Mouse (Mus musculus): ENCODE results near the gene Acad10. TPM values are rescaled to one million over a fixed set of nuclear protein-coding genes. Genes with fewer than 3 reads are reported as not detected.
"Not testable (repeated sequence)": the region's sequence is repeated elsewhere in the genome, so short reads cannot be mapped to it uniquely, and the experiment has no call there.

The Acad10 gene
- polyA plus RNA-seq, 1 experiment from 2014 or later = 1.7 TPM

GRCm38 (mm10) chr5:121631106-121631647, 29.1 kb downstream of the Acad10 start:
- not testable (repeated sequence) for H3K4me3 ChIP-seq (ENCODE audit: inconsistent target); H3K27ac ChIP-seq; H3K79me2 ChIP-seq (ENCODE audit: inconsistent target); H3K36me3 ChIP-seq (ENCODE audit: inconsistent target)
- 60% methylated on average over 1 of the region's 9 CpGs for WGBS (ENCODE audit: missing documents)

- Histone ChIP-seq H3K4me3 (ENCODE audit: inconsistent target) (no peak overlapping the region), H3K36me3 (ENCODE audit: inconsistent target) (no peaks in the 10 kb centered on the region), H3K79me2 (ENCODE audit: inconsistent target) (no peaks in the 10 kb centered on the region), H3K27ac (no peak overlapping the region)
- 0% methylated on average over 1 of the region's 1 CpGs for WGBS (ENCODE audit: missing documents)
These were observed 32.4 kb downstream of the Acad10 start for GRCm38 (mm10) chr5:121627871-121628270.

- H3K4me3 ChIP-seq (ENCODE audit: inconsistent target) = no peak overlapping the region
- no peaks in the 10 kb centered on the region for H3K36me3 ChIP-seq (ENCODE audit: inconsistent target)
- 87% methylated on average over 3 of the region's 3 CpGs for WGBS (ENCODE audit: missing documents)
- H3K27ac ChIP-seq = no peak overlapping the region
- H3K79me2 ChIP-seq (ENCODE audit: inconsistent target) = peaks cover 8% of the 10 kb centered on the region; the same call in 1 of the 2 replicates
These were observed 37.1 kb downstream of the Acad10 start for GRCm38 (mm10) chr5:121623241-121623640.

GRCm38 (mm10) chr5:121621102-121621501, 39.2 kb downstream of the Acad10 start:
- Histone ChIP-seq H3K27ac (no peak overlapping the region), H3K4me3 (ENCODE audit: inconsistent target) (no peak overlapping the region), H3K79me2 (ENCODE audit: inconsistent target) (peaks cover 8% of the 10 kb centered on the region; the same call in 1 of the 2 replicates), H3K36me3 (ENCODE audit: inconsistent target) (no peaks in the 10 kb centered on the region)
- 95% methylated on average over 5 of the region's 5 CpGs for WGBS (ENCODE audit: missing documents)

GRCm38 (mm10) chr5:121618592-121619513, 41.5 kb downstream of the Acad10 start, which contains the start of gene Acad12:
Acad12 (minus strand) TSS chr5:121618938.
- Histone ChIP-seq H3K36me3 (ENCODE audit: inconsistent target) (no peaks in the 10 kb centered on the region), H3K79me2 (ENCODE audit: inconsistent target) (peaks cover 8% of the 10 kb centered on the region; the same call in 1 of the 2 replicates), H3K27ac (peak within 1 kb of the TSS; percentile 48), H3K4me3 (ENCODE audit: inconsistent target) (peak within 1 kb of the TSS; percentile 93)
- under 1% methylated on average over 40 of the region's 58 CpGs for WGBS (ENCODE audit: missing documents)

- H3K4me3 ChIP-seq (ENCODE audit: inconsistent target); H3K36me3 ChIP-seq (ENCODE audit: inconsistent target); H3K79me2 ChIP-seq (ENCODE audit: inconsistent target); H3K27ac ChIP-seq: not testable (repeated sequence)
- 28% methylated on average over 3 of the region's 3 CpGs for WGBS (ENCODE audit: missing documents)
These were observed 45.4 kb downstream of the Acad10 start for GRCm38 (mm10) chr5:121614921-121615320.

- no peaks in the 10 kb centered on the region for H3K79me2 ChIP-seq (ENCODE audit: inconsistent target)
- no peak overlapping the region for H3K4me3 ChIP-seq (ENCODE audit: inconsistent target)
- H3K36me3 ChIP-seq (ENCODE audit: inconsistent target) = no peaks in the 10 kb centered on the region
- 94% methylated on average over 6 of the region's 6 CpGs for WGBS (ENCODE audit: missing documents)
- no peak overlapping the region for H3K27ac ChIP-seq
These were observed 48.3 kb downstream of the Acad10 start for GRCm38 (mm10) chr5:121612036-121612435.

GRCm38 (mm10) chr5:121609556-121610135, 50.7 kb downstream of the Acad10 start:
- WGBS (ENCODE audit: missing documents) = 100% methylated on average over 1 of the region's 8 CpGs
- H3K36me3 ChIP-seq (ENCODE audit: inconsistent target); H3K79me2 ChIP-seq (ENCODE audit: inconsistent target); H3K4me3 ChIP-seq (ENCODE audit: inconsistent target); H3K27ac ChIP-seq: not testable (repeated sequence)

- Histone ChIP-seq H3K36me3 (ENCODE audit: inconsistent target) (no peaks in the 10 kb centered on the region), H3K4me3 (ENCODE audit: inconsistent target) (no peak overlapping the region), H3K79me2 (ENCODE audit: inconsistent target) (no peaks in the 10 kb centered on the region), H3K27ac (no peak overlapping the region)
- 0% methylated on average over 2 of the region's 2 CpGs for WGBS (ENCODE audit: missing documents)
These were observed 54.2 kb downstream of the Acad10 start for GRCm38 (mm10) chr5:121606151-121606550.

GRCm38 (mm10) chr5:121603815-121604214, 56.5 kb downstream of the Acad10 start:
- not testable (repeated sequence) for H3K79me2 ChIP-seq (ENCODE audit: inconsistent target); H3K4me3 ChIP-seq (ENCODE audit: inconsistent target); H3K36me3 ChIP-seq (ENCODE audit: inconsistent target); H3K27ac ChIP-seq
- WGBS (ENCODE audit: missing documents) = no CpG with 5 or more reads among the region's 1 CpGs

GRCm38 (mm10) chr5:121601547-121602299, 58.6 kb downstream of the Acad10 start:
- Histone ChIP-seq H3K27ac (peak overlapping the region; percentile 37), H3K79me2 (ENCODE audit: inconsistent target) (no peaks in the 10 kb centered on the region), H3K4me3 (ENCODE audit: inconsistent target) (peak overlapping the region; percentile 9; the same call in 1 of the 2 replicates), H3K36me3 (ENCODE audit: inconsistent target) (no peaks in the 10 kb centered on the region)
- 45% methylated on average over 9 of the region's 9 CpGs for WGBS (ENCODE audit: missing documents)

- Histone ChIP-seq H3K4me3 (ENCODE audit: inconsistent target) (no peak overlapping the region), H3K27ac (0 out of 2 replicates have a peak overlapping the region, but pooled peaks have one; percentile 96), H3K79me2 (ENCODE audit: inconsistent target) (no peaks in the 10 kb centered on the region), H3K36me3 (ENCODE audit: inconsistent target) (no peaks in the 10 kb centered on the region)
- WGBS (ENCODE audit: missing documents) = 97% methylated on average over 13 of the region's 13 CpGs
These were observed 61.3 kb downstream of the Acad10 start for GRCm38 (mm10) chr5:121598871-121599610.

GRCm38 (mm10) chr5:121597991-121598537, 62.2 kb downstream of the Acad10 start:
- Histone ChIP-seq H3K79me2 (ENCODE audit: inconsistent target) (peaks cover 1% of the 10 kb centered on the region; the same call in 1 of the 2 replicates), H3K4me3 (ENCODE audit: inconsistent target) (no peak overlapping the region), H3K27ac (peak overlapping the region; percentile 96), H3K36me3 (ENCODE audit: inconsistent target) (no peaks in the 10 kb centered on the region)
- WGBS (ENCODE audit: missing documents) = 87% methylated on average over 7 of the region's 7 CpGs
